Mouse (Mus musculus) naive thymus-derived CD4-positive, alpha-beta T cell, adult 2 months (primary cell): ENCODE results near the gene Mpp2.

Source experiments
- DNase-seq: peaks from one replicate; pipeline ENCODE4 v3.0.0-alpha.2; 2011; ENCODE audit warnings: low read depth

Mpp2 gene

GRCm38 (mm10) chr11:102072729-102073128 lies 15.6 kb downstream of the Mpp2 start:
- no peak for DNase-seq

GRCm38 (mm10) chr11:102070426-102070825 lies 17.9 kb downstream of the Mpp2 start:
- DNase-seq = no peak

- no peak for DNase-seq
Observed at GRCm38 (mm10) chr11:102069633-102070032, 18.7 kb downstream of the Mpp2 start.

GRCm38 (mm10) chr11:102068969-102069368 lies 19.3 kb downstream of the Mpp2 start:
- peak; percentile 14 for DNase-seq

GRCm38 (mm10) chr11:102063076-102063475 lies 25.2 kb downstream of the Mpp2 start:
- no peak for DNase-seq

GRCm38 (mm10) chr11:102061941-102062473 lies 26.3 kb downstream of the Mpp2 start:
- no peak for DNase-seq

- peak; percentile 67 for DNase-seq
Observed at GRCm38 (mm10) chr11:102061236-102061940, 26.9 kb downstream of the Mpp2 start.

- DNase-seq = peak; percentile 48
Observed at GRCm38 (mm10) chr11:102053847-102054246, 34.5 kb downstream of the Mpp2 start.

GRCm38 (mm10) chr11:102053183-102053582 lies 35.1 kb downstream of the Mpp2 start:
- no peak for DNase-seq

GRCm38 (mm10) chr11:102052697-102053096 lies 35.6 kb downstream of the Mpp2 start:
- no peak for DNase-seq

- no peak for DNase-seq
Observed at GRCm38 (mm10) chr11:102051954-102052353, 36.4 kb downstream of the Mpp2 start.

GRCm38 (mm10) chr11:102051541-102051940 lies 36.8 kb downstream of the Mpp2 start:
- no peak for DNase-seq

GRCm38 (mm10) chr11:102049875-102050482 lies 38.3 kb downstream of the Mpp2 start:
- DNase-seq = no peak

GRCm38 (mm10) chr11:102046607-102047006 lies 41.7 kb downstream of the Mpp2 start:
- no peak for DNase-seq

GRCm38 (mm10) chr11:102044691-102045212 lies 43.6 kb downstream of the Mpp2 start:
- DNase-seq = no peak

GRCm38 (mm10) chr11:102043381-102043780 lies 44.9 kb downstream of the Mpp2 start:
- no peak for DNase-seq

GRCm38 (mm10) chr11:102042971-102043370 lies 45.3 kb downstream of the Mpp2 start:
- DNase-seq = no peak

- no peak for DNase-seq
Observed at GRCm38 (mm10) chr11:102041350-102041949, 46.9 kb downstream of the Mpp2 start, which contains the start of gene Cd300lg. Cd300lg (plus strand) TSS chr11:102041509.

- no peak for DNase-seq
Observed at GRCm38 (mm10) chr11:102040646-102041045, 47.7 kb downstream of the Mpp2 start.

- DNase-seq = peak; percentile 65
Observed at GRCm38 (mm10) chr11:102040138-102040524, 48.2 kb downstream of the Mpp2 start.

GRCm38 (mm10) chr11:102039487-102040137 lies 48.7 kb downstream of the Mpp2 start:
- no peak for DNase-seq

GRCm38 (mm10) chr11:102037789-102038188 lies 50.5 kb downstream of the Mpp2 start:
- no peak for DNase-seq
